Mouse (Mus musculus) C2C12 (cell line): Measurements from ENCODE around the gene Macrod1.

ENCODE experiments used
- CEBPB ChIP-seq: IDR thresholded peaks from one replicate; pipeline ENCODE4 v1.6.1; 2011; ENCODE audit warnings: low read depth, mild to moderate bottlenecking, control low read depth, moderate library complexity
- CTCF ChIP-seq: IDR thresholded peaks from one replicate; pipeline ENCODE4 v1.5.1; 2011; ENCODE audit not compliant: control insufficient read depth, insufficient read depth, insufficient read length
- FOSL1 ChIP-seq: IDR thresholded peaks from one replicate; pipeline ENCODE4 v1.8.0; 2011; ENCODE audit warnings: mild to moderate bottlenecking, low read length; ENCODE audit not compliant: poor library complexity, insufficient read depth, severe bottlenecking
- MAX ChIP-seq: IDR thresholded peaks from one replicate; pipeline ENCODE4 v1.6.1; 2011; ENCODE audit warnings: mild to moderate bottlenecking, control low read depth
- MYOD1 ChIP-seq: IDR thresholded peaks from one replicate; pipeline ENCODE4 v1.6.1; 2011; ENCODE audit warnings: low read depth; ENCODE audit not compliant: control insufficient read depth, insufficient read length
- MYOG ChIP-seq: IDR thresholded peaks from one replicate; pipeline ENCODE4 v1.6.1; 2011; ENCODE audit not compliant: control insufficient read depth, insufficient read length; ENCODE audit errors: extremely low read depth
- USF1 ChIP-seq: IDR thresholded peaks from one replicate; pipeline ENCODE4 v1.6.1; 2011; ENCODE audit warnings: low read depth, mild to moderate bottlenecking, control low read depth, moderate library complexity

DNA sequence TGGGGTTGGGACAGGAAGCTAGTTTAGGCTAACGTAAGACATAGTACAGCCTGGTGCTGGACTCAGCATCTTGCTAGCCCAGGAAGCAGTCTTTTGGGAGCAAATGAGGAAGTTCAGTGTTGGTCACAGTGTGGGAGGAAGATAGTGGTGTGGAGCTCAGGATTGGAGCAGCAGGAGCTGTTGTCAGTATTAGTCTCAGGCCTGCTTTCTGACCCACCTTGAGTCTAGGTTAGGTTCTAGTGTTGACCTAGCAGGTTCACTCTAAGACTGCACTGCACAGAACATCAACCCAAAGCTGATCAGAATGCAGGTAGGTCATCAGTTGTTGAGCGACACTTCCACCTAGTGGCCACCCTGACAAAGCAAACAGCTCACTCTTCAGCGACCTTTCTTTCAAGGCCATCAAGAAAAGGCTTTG lies 36.4 kb upstream of the Macrod1 start:
- peak; percentile 23 for TF ChIP-seq CTCF
- TF ChIP-seq CEBPB, result no peak
- no peak for TF ChIP-seq MAX
- TF ChIP-seq FOSL1, result no peak
- TF ChIP-seq MYOD1, result no peak
- no peak for TF ChIP-seq MYOG
- TF ChIP-seq USF1, result no peak
